Mouse (Mus musculus) thymus, postnatal 0 days (tissue): ENCODE results near the gene Irgc1. TPM values are rescaled to one million over a fixed set of nuclear protein-coding genes. Genes with fewer than 3 reads are reported as not detected.

Source experiments
- DNase-seq: peaks from one replicate; pipeline ENCODE4 v3.0.0-alpha.2; 2015; ENCODE audit warnings: low spot score
- polyA plus RNA-seq: library from polyadenylated mRNA; unstranded; fragments of >200 nt; fragmentation: Nextera tagmentation; extraction: Ambion mirVana; gene quantifications from 2 replicates; pipeline ENCODE4 v1.2.1, GENCODE M21; 2015

Gene Irgc1
- polyA plus RNA-seq, 1 experiment from 2014 or later, result 0.22 TPM

GRCm38 (mm10) chr7:24437981-24438380, 14.1 kb downstream of the Irgc1 start:
- no peak for DNase-seq

DNA sequence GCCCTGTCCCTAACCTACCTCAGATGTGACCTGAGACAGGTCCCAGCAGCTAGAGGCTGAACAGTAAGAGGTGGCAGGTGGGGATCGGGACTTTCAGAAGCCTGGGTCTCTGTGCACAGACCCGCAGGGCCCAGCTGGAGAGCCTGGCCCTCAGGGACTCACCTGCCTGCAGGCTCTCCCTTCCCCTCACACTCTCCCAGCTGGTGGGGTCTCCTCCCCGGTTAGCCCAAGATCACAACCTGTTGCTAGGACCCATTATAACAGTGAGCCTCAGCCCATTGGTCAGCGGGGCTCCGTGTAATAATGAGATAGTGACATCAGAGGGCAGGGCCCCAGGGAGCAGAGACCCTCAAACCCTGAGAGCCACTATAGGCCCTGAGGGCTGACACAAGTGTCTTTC, 16.8 kb downstream of the Irgc1 start:
- no peak for DNase-seq

DNA sequence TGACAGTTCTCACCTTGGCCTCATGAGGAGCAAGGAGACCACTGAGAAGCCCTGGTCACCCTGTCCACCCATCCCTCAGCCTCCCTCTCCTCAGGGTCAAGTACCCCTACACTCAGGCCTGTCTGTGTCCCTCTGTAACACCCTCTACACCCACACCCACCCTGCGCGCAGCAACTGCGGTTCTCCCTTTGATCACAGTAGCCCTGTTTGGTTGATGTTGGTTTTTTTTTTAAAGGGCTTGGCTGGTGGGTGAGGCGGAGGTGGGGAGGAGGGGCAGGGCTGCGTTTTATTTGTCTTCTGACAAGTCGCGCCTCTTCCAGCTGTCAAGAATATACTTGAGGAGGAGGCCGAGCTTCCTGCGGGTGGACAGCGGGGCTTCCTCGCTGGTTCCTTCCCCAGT, 20.4 kb downstream of the Irgc1 start:
- DNase-seq, result no peak

DNA sequence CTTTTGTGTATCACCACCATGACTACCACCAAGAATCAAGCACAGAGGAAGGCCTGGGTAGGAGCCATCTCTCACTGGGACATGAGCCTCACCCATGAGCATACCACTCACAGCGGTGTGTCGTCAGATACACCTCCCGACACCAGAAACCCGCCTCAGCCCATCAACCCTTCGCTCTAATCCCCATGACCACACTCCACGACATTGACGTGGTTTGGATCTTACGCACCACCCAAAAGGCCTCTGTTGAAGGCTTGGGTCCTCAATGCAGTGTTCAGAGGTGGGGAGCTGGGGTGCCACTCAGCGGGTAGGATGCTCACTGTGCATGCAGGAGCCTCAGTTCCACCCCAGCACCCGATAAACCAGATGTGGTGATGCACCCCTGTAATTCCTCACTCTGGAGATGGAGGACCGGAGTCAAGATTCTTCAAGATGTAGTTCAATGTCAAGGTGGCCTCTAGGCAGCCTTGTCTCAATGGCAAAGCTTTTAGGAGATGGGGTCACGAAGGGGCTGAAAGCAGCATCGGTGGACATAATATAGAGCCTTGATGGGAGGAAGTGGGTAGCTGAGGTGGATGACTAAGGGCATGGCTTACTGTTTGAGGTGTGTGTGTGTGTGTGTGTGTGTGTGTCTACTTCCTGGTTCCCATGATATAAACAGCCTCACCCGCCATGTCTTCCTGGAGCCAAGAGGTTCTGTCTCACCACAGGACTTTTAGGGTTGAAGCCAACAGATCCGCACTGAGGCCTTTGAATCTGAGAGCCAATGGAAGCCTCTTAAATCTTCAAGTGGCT, 21.3 kb downstream of the Irgc1 start:
- peak; percentile 35 for DNase-seq

DNA sequence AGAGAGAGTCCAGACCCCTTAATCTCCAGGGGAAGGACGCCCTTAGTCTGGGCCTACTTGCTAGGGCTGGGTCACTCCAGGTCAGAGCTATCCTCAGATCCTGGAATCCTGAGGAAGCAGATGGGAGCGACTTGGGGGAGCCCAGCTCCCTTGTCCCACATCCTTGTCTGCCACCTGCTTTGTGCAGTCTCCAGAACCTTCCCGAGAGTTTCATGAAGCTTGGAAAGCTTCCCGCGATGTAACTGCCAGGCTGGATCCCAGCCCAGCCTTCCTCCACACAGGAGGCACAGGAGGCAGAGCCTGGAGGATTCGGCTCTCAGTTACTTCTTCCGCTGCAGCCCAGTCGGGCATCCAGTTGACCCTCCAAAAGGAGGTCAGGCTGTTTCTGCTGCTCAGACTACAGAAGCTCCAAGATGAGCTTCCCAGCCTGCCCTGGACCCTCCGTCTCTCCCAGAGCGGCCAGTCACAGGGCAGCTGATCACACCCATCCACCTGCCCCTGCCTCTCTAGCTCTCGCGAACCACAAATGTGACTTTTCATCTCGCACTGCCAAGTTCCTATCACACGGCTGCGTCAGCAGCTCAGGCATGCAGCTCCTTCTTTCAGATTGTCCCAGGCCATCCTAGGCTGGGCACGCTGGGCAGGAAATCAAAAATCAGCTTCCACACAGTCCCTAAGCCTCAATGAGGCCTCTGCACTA, 22.5 kb downstream of the Irgc1 start:
- DNase-seq, result no peak

DNA sequence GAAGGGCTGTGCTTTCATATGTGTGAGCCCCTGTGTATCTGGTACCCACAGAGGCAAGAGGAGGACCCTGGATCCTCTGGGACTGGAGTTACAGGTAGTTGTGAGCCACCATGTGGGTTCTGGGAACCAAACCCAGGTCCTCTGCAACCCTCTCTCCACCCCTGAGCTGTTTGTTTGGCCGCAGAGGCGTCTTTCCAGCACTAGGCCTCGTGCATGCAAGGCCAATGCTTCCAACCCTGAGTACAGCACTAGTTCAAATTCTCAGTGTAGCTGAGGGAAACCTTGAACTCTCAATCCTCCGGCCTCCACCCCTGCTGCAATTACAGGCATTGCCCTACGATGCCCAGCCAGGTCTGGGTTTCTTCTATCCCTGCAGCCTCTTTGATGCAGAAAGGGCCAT, 23.4 kb downstream of the Irgc1 start:
- DNase-seq, result no peak

- no peak for DNase-seq
Observed at GRCm38 (mm10) chr7:24427168-24427567, 24.9 kb downstream of the Irgc1 start.

- no peak for DNase-seq
Observed at GRCm38 (mm10) chr7:24425919-24426318, 26.2 kb downstream of the Irgc1 start.

- DNase-seq, result no peak
Observed at GRCm38 (mm10) chr7:24423956-24424732, 28.0 kb downstream of the Irgc1 start.

DNA sequence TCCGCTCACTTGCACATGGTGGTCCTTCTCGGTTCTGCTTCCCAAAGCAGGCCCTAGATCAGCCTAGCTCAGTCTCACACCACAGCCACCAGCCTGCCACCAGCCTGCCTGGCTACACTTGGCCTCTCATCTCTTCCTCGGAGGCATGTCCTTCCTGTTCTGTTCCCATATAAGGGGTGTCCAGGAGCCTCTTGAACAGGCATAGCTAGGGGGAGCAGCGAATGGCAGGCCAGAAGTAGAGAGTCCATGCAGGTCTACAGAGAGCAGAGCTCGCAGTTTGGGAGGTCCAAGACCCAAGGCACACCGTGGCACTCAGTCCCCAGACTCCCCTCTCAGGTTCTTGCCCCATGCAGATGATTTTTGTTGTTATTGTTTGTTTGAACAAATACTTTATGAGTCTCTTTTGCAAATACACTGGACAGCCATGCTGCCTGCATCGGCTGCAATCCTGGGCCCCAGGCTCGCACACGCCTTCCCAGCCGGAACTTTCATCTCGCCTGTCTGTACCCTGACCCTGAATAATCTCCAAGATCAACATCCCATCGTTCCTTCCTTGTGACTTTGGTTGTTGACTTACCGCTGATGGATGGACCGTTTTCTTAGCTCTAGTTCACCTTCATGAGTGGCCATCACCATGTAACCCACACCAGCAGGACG, 28.9 kb downstream of the Irgc1 start:
- no peak for DNase-seq

GRCm38 (mm10) chr7:24422251-24422650, 29.8 kb downstream of the Irgc1 start:
- no peak for DNase-seq

DNA sequence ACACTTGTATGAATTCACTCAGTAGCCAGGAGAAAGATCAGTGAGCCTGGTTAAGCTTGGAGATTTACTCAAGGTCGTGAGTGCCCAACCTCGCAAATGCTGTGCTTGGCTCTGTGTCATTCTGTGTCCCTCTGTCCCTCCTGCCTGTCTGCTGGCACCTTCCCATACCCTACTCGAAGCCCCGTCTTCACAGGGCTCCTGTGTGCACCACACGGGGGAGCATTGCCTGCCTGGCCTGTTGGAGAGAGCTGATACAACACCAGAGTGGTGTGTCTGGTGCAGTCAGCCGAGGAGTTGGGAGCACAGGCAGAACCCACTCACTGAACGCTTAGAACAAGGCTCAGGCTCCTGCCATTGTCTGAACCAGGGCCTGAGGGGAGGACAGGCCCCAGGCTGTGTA, 30.4 kb downstream of the Irgc1 start:
- DNase-seq, result no peak

DNA sequence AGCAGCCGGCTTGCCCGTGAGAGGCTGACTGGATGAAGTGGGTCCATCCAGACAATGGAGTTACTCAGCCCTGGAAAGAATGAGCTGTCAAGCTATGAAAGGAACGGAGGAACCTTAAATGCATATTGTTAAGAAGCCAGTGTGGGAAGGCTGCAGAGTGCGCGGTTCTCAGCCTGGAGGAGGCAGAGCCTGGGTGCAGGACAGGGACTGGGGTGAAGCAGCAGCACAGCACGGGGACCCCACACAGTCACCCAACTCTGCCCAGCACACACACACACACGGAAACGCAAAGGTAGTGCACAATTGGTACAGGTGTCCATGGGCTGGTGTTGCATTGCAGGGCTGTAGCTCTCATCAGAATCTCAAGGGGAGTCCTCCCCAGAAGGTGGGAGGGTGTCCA, 32.5 kb downstream of the Irgc1 start:
- DNase-seq, result no peak

DNA sequence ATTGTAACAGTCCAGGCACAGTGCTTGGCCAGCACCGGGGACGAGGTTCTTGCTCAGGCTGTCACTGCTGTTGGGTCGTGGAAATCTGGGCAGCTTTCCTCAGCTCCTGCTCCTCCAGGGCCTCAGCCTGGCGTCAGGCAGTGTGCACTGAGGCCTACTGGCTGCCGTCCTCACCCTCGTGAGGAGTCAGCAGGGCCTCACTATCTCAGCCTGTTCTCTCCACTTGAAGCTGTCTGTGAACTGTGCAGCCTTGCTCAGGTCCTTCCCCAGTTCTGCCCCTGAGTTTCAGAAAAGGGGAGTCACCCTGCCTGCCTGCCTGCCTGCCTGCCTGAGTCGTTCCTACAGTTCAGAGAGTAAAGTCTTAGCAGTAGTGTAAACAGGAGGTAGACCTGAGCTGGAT, 36.8 kb downstream of the Irgc1 start:
- DNase-seq, result no peak

DNA sequence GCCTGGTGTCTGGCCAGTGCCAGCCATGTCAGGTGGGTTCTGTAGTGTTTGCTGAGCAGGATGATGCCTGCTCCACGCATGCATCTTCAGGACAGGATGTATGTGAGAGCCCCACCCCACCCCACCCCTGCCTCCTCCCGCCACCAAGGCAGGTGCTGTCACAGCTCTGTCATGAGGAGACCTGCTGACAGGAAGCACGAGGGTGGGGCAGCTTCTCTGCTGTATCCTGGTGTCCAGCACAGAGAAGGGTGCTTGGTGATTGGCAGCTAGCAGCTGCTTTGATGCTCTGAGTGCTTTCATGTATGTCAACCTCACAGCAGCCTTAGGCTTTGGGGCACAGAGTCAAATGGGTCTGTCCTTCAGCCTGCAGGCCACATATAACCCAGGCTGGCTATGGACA, 38.5 kb downstream of the Irgc1 start:
- DNase-seq, result peak; percentile 75

DNA sequence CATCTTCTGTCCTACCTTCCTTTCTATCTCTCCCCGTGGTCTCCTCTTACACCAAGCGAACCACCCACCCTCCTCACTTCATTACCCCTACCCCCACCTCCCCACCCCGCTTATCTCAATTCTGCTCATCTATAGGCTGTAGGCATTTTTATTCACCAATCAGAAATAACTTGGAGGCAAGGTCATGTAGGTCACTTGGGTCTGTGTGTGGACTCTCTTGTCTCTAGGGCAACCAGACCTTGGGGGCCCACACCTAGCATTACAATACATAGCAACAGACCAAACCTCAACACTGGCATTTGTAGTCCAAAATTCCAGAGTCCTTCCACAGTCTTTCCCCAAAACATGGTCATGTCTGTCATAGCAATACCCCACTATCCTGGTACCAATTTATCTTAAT, 41.3 kb downstream of the Irgc1 start:
- no peak for DNase-seq

GRCm38 (mm10) chr7:24410123-24410522, 42.0 kb downstream of the Irgc1 start:
- DNase-seq, result no peak

DNA sequence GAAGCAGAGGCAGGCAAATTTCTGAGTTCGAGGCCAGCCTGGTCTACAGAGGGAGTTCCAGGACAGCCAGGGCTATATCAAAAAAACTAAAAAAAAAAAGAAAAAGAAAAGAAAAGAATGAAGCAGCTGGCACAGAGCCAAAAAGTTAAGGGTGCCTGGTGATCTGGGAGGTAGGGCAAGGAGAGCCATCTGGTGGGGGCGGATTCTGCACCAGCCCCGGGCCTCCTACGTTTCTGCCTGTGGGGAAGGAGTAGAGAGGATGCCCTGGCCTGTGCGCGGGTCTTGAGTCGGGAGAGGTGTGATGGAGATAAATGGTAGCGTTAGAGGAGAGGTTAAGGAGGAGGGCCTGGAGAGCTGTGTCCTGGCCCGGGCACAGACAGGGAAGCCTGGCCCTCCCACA, 43.9 kb downstream of the Irgc1 start:
- DNase-seq, result no peak

- DNase-seq, result peak; percentile 77
Observed at GRCm38 (mm10) chr7:24406528-24407344, 45.4 kb downstream of the Irgc1 start.

- DNase-seq, result no peak
Observed at GRCm38 (mm10) chr7:24405649-24406048, 46.4 kb downstream of the Irgc1 start.

- DNase-seq, result no peak
Observed at GRCm38 (mm10) chr7:24402851-24403250, 49.2 kb downstream of the Irgc1 start.
